Mouse (Mus musculus) left cerebral cortex, postnatal 4 days (tissue): Measurements from ENCODE around the gene Coasy. TPM values are rescaled to one million over a fixed set of nuclear protein-coding genes. Genes with fewer than 3 reads are reported as not detected.

Experiments used
- DNase-seq: peaks from one replicate; pipeline ENCODE4 v3.0.0-alpha.2; 2022
- intact Hi-C: fragments of 180-260 bp; cut with DNase I; formaldehyde crosslinking; loops from one replicate; pipeline ENCODE4 v1.15.1; 2025
- total RNA-seq, 2 experiments: library from RNA; stranded (reverse); gene quantifications; 2 replicates each; pipeline ENCODE4 v1.2.3; 2021

Gene Coasy
- total RNA-seq, 2 experiments from 2014 or later = 28.3 to 32.0 TPM

- intact Hi-C loops = no loop called here
- peak; percentile 53 for DNase-seq
Measured at GRCm38 (mm10) chr11:101128996-101129577, 46.7 kb downstream of the Coasy start.

GRCm38 (mm10) chr11:101130056-101130756 is 47.8 kb downstream of the Coasy start:
- no peak for DNase-seq
- intact Hi-C loops = no loop called here

- intact Hi-C loops = no loop called here
- DNase-seq = peak; percentile 34
Measured at GRCm38 (mm10) chr11:101131187-101131586, 48.8 kb downstream of the Coasy start.

GRCm38 (mm10) chr11:101131701-101132100 is 49.3 kb downstream of the Coasy start:
- DNase-seq = peak; percentile 59
- intact Hi-C loops = no loop called here

- intact Hi-C loops = no loop called here
Measured at GRCm38 (mm10) chr11:101133037-101133436, 50.7 kb downstream of the Coasy start.

GRCm38 (mm10) chr11:101134217-101134865 is 52.0 kb downstream of the Coasy start:
- intact Hi-C loops = no loop called here
- no peak for DNase-seq

More at GRCm38 (mm10) chr11:101133037-101133436, 50.7 kb downstream of the Coasy start:
- DNase-seq = no peak

Other genes starting within 250 kb of the Coasy start
- gene Stat5b, start 231.8 kb upstream of the Coasy start, total RNA-seq = 10 to 100 TPM in 1 of 2 experiments, 1 to 10 TPM in 1; 9.6 to 11.8 TPM
- gene Stat5a, start 223.2 kb upstream of the Coasy start, total RNA-seq = 1 to 10 TPM in 1 of 2 experiments, under 1 TPM in 1; 0.98 to 1.2 TPM
- gene Stat3, start 143.0 kb upstream of the Coasy start, total RNA-seq = 10 to 100 TPM; 32.4 to 36.7 TPM
- gene Cavin1, start 111.7 kb upstream of the Coasy start, total RNA-seq = 10 to 100 TPM; 22.6 to 22.8 TPM
- 100 to 1,000 TPM; 257 to 302 TPM for gene Atp6v0a1, start 73.1 kb upstream of the Coasy start, total RNA-seq
- gene Naglu, start 12.6 kb upstream of the Coasy start, total RNA-seq = 1 to 10 TPM; 8.3 to 9.6 TPM
- gene Hsd17b1, start 4.2 kb upstream of the Coasy start, total RNA-seq = under 1 TPM; 0.52 to 0.76 TPM
- 10 to 100 TPM; 39.0 to 47.3 TPM for gene Mlx, start 4.7 kb downstream of the Coasy start, total RNA-seq
- 1 to 10 TPM; 7.7 to 9.1 TPM for gene Psmc3ip, start 12.9 kb downstream of the Coasy start, total RNA-seq
- 10 to 100 TPM; 48.9 to 49.2 TPM for gene Retreg3, start 37.3 kb downstream of the Coasy start, total RNA-seq
- gene Tubg1, start 37.4 kb downstream of the Coasy start, total RNA-seq = 10 to 100 TPM; 42.9 TPM
- 10 to 100 TPM; 38.6 to 41.6 TPM for gene Tubg2, start 73.3 kb downstream of the Coasy start, total RNA-seq
- 1 to 10 TPM; 4.8 to 7.4 TPM for gene Cntnap1, start 88.0 kb downstream of the Coasy start, total RNA-seq
- gene Plekhh3, start 88.8 kb downstream of the Coasy start, total RNA-seq = 1 to 10 TPM; 5.6 to 6.1 TPM
- not detected for gene Ccr10, start 92.9 kb downstream of the Coasy start, total RNA-seq
- 10 to 100 TPM; 34.3 to 36.6 TPM for gene Ezh1, start 143.9 kb downstream of the Coasy start, total RNA-seq
- 10 to 100 TPM; 56.2 to 64.0 TPM for gene Ramp2, start 163.5 kb downstream of the Coasy start, total RNA-seq
- 10 to 100 TPM; 76.2 to 77.1 TPM for gene Vps25, start 171.1 kb downstream of the Coasy start, total RNA-seq
- 1 to 10 TPM; 5.4 to 6.2 TPM for gene Wnk4, start 178.0 kb downstream of the Coasy start, total RNA-seq
- under 1 TPM; 0.30 to 0.68 TPM for gene Cntd1, start 196.4 kb downstream of the Coasy start, total RNA-seq
- gene Coa3, start 196.5 kb downstream of the Coasy start, total RNA-seq = 10 to 100 TPM; 80.2 to 87.2 TPM
- gene Becn1, start 219.7 kb downstream of the Coasy start, total RNA-seq = 100 to 1,000 TPM; 141 to 144 TPM
- gene Psme3, start 233.6 kb downstream of the Coasy start, total RNA-seq = 100 to 1,000 TPM in 1 of 2 experiments, 10 to 100 TPM in 1; 95.9 to 109 TPM
- gene Aoc2, start 242.5 kb downstream of the Coasy start, total RNA-seq = 1 to 10 TPM; 6.2 to 6.6 TPM
- 1 to 10 TPM; 1.4 to 1.8 TPM for gene Aoc3, start 248.0 kb downstream of the Coasy start, total RNA-seq